Mouse (Mus musculus) liver, embryonic 14.5 days (tissue): ENCODE measurements at regions not wholly inside any gene's neighbourhood (a gene's known extent, or its start where the extent isn't known, plus 50 kb on each side); places are given as distances from the start of the nearest gene placed in this dataset.

ENCODE experiments used
- CTCF ChIP-seq: IDR thresholded peaks from 2 replicates; pipeline ENCODE4 v1.5.1; 2016; ENCODE audit warnings: antibody characterized with exemption, low read depth, control low read depth
- EP300 ChIP-seq: IDR thresholded peaks from 2 replicates; pipeline ENCODE4 v1.6.1; 2016; ENCODE audit warnings: antibody characterized with exemption, low read depth

GRCm38 (mm10) chr17:87532762-87533161 is 86.0 kb upstream of the Calm2 start:
- TF ChIP-seq EP300, result no peak
- no peak for TF ChIP-seq CTCF
